Mouse (Mus musculus) limb, embryonic 12.5 days (tissue): ENCODE data around the gene Irf1. TPM values are rescaled to one million over a fixed set of nuclear protein-coding genes. Genes with fewer than 3 reads are reported as not detected.

Experiments
- ATAC-seq: fragments of 200-750 bp; cut with Nextera tagmentation; 2 replicates; pipeline ENCODE4 v1.8.0; 2017; ENCODE audit warnings: low read depth, moderate TSS enrichment; ENCODE audit not compliant: insufficient number of reproducible peaks, insufficient read depth, low FRiP score, low TSS enrichment
- H3K27ac ChIP-seq: fragments of 300-500 bp; sonication (generic); 2 replicates; pipeline ENCODE4 v1.5.1; 2016; ENCODE audit warnings: mild to moderate bottlenecking, moderate library complexity
- H3K27me3 ChIP-seq: fragments of 300-500 bp; sonication (generic); 2 replicates; pipeline ENCODE4 v1.6.1; 2016; ENCODE audit warnings: mild to moderate bottlenecking, moderate library complexity
- H3K36me3 ChIP-seq: fragments of 300-500 bp; sonication (generic); 2 replicates; pipeline ENCODE4 v1.6.1; 2016; ENCODE audit warnings: mild to moderate bottlenecking, moderate library complexity
- H3K4me1 ChIP-seq: fragments of 300-500 bp; sonication (generic); replicated peaks from 2 replicates; pipeline ENCODE4 v1.6.1; 2016
- H3K4me2 ChIP-seq: fragments of 300-500 bp; sonication (generic); 2 replicates; pipeline ENCODE4 v1.6.1; 2016; ENCODE audit warnings: mild to moderate bottlenecking, moderate library complexity
- H3K4me3 ChIP-seq: fragments of 300-500 bp; sonication (generic); replicated peaks from 2 replicates; pipeline ENCODE4 v1.5.1; 2016; ENCODE audit warnings: mild to moderate bottlenecking
- H3K9ac ChIP-seq: fragments of 300-500 bp; sonication (generic); replicated peaks from 2 replicates; pipeline ENCODE4 v1.6.1; 2016; ENCODE audit warnings: mild to moderate bottlenecking, moderate library complexity
- H3K9me3 ChIP-seq: fragments of 300-500 bp; sonication (generic); 2 replicates; pipeline ENCODE4 v1.6.1; 2016; ENCODE audit warnings: mild to moderate bottlenecking, moderate library complexity
- WGBS: fragments of 180-500 bp; shearing (Covaris S2); methylation state at CpG from one replicate; pipeline ENCODE4 v1.1.7; 2016; 5-methylcytosine and 5-hydroxymethylcytosine counted together
- polyA plus RNA-seq: library from polyadenylated mRNA; unstranded; fragments of >200 nt; fragmentation: Nextera tagmentation; extraction: Ambion mirVana; gene quantifications from 2 replicates; pipeline ENCODE4 v1.2.1, GENCODE M21; 2016

Irf1 gene
- polyA plus RNA-seq, 1 experiment from 2014 or later = 8.5 TPM

DNA sequence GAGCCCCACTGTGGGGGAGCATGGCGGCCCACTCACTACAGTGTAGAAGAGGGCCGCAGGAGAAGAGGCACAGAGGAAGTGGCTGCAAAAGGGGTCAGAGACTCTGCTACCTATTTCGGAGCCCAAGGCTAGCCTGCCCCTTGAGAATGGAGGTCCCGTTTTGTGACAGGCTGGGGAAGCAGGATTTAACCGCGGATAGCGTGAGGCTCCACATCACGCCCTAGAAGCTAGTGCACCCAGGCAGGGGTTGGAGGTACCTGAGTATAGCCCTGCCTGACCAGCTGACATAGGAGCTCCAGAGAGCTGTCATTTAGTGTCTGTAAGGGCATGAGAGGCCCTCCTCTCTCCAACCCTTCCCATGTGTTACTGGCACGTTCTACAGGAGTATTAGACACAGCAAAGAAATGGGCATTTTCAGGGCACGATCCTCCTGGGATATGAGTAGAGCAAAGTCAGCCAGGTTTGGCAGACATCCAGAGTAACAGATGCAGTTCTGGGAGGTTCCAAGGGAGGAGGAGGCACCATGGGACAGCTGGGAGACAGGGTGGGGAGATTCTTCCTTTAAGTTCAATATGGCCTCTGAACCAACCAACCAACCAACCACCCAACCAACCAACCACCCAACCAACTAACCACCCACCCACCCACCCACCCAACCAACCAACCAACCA is 28.4 kb downstream of the Irf1 start:
- Histone ChIP-seq H3K9me3 (no peaks in the 10 kb centered on the region), H3K9ac (no peak overlapping the region), H3K4me3 (no peak overlapping the region), H3K4me2 (no peak overlapping the region), H3K27me3 (no peaks in the 10 kb centered on the region), H3K27ac (no peak overlapping the region), H3K36me3 (no peaks in the 10 kb centered on the region), H3K4me1 (peaks cover 13% of the 10 kb centered on the region; the same call in 1 of the 2 replicates)
- 92% methylated on average over 10 of the region's 10 CpGs for WGBS
- ATAC-seq = no peak

DNA sequence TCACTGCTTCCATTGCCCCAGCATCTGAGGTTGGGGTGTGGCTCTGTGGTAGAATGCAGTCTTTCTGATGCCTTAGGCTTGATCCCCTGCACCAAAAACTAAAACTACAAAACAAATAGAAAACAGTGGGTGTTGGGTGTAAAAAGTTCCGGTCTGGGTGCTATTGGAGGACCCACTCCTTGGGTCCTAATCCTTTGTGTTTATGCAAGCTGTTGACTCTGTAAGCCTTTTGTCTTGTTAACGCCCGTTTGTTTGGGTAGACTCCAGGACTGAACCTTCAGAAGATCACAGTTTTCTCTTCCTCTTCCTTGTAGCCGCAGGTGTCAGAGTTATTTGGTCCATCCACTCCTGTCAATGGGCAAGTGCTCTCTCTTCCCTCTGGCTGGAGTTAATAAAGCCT is 30.2 kb downstream of the Irf1 start:
- no peak overlapping the region for H3K4me3 ChIP-seq
- 57% methylated on average over 4 of the region's 4 CpGs for WGBS
- no peaks in the 10 kb centered on the region for H3K9me3 ChIP-seq
- no peak overlapping the region for H3K4me2 ChIP-seq
- no peaks in the 10 kb centered on the region for H3K27me3 ChIP-seq
- H3K4me1 ChIP-seq = peaks cover 15% of the 10 kb centered on the region; the same call in 1 of the 2 replicates
- H3K27ac ChIP-seq = no peak overlapping the region
- ATAC-seq = no peak
- H3K9ac ChIP-seq = no peak overlapping the region
- H3K36me3 ChIP-seq = no peaks in the 10 kb centered on the region

- Histone ChIP-seq H3K4me2 (no peak overlapping the region), H3K4me3 (no peak overlapping the region), H3K9me3 (no peaks in the 10 kb centered on the region), H3K9ac (no peak overlapping the region), H3K27me3 (no peaks in the 10 kb centered on the region), H3K27ac (no peak overlapping the region), H3K4me1 (peaks cover 10% of the 10 kb centered on the region; the same call in 1 of the 2 replicates), H3K36me3 (no peaks in the 10 kb centered on the region)
- no peak for ATAC-seq
- 81% methylated on average over 5 of the region's 5 CpGs for WGBS
Measured at GRCm38 (mm10) chr11:53800975-53801374, 31.2 kb downstream of the Irf1 start.

DNA sequence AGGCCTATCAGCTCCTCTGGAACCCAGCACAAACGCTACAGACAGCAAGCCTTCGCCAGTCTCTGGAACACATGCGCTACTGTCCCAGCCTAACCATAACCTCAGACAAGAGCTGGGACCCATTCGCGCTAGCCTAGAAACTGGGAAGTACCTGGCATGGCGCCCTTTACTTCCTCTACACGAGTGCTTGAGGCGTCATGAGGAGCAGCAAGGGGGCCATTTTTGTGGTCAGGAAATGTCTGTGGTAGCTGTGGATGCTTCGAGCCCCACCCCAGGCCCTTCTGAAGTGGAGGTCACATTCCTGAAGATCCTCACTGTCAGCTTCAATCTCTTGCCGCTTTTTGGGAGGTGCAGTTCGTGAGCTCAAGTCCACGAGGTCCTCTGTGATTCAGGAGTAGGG is 33.3 kb downstream of the Irf1 start:
- Histone ChIP-seq H3K4me1 (0 out of 2 replicates have a peak, but pooled peaks cover 7% of the 10 kb centered on the region), H3K27ac (no peak overlapping the region), H3K36me3 (no peaks in the 10 kb centered on the region), H3K4me3 (no peak overlapping the region), H3K9ac (no peak overlapping the region), H3K4me2 (no peak overlapping the region), H3K27me3 (no peaks in the 10 kb centered on the region), H3K9me3 (no peaks in the 10 kb centered on the region)
- ATAC-seq = no peak
- 85% methylated on average over 12 of the region's 12 CpGs for WGBS

DNA sequence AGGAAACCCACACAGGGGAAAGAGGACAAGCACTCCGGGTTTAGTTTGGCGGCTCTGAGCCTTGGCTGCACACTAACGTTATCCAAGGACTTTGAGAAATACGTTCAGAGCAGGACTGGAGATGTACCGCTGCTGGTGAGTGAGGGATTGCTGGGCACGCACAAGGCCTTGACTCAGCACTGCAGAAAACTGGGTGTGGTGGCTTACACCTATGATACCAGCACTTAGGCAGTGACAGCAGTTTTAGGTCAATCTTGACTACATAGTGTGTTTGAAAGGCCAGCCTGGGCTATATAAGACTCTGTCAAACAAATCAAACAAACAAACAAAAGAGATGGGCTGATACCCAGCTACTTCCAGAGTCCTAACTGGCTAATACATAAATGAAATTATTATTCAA is 33.7 kb downstream of the Irf1 start:
- 85% methylated on average over 6 of the region's 6 CpGs for WGBS
- Histone ChIP-seq H3K4me1 (0 out of 2 replicates have a peak, but pooled peaks cover 7% of the 10 kb centered on the region), H3K4me3 (no peak overlapping the region), H3K9me3 (no peaks in the 10 kb centered on the region), H3K27me3 (no peaks in the 10 kb centered on the region), H3K4me2 (no peak overlapping the region), H3K36me3 (no peaks in the 10 kb centered on the region), H3K9ac (no peak overlapping the region), H3K27ac (no peak overlapping the region)
- no peak for ATAC-seq

DNA sequence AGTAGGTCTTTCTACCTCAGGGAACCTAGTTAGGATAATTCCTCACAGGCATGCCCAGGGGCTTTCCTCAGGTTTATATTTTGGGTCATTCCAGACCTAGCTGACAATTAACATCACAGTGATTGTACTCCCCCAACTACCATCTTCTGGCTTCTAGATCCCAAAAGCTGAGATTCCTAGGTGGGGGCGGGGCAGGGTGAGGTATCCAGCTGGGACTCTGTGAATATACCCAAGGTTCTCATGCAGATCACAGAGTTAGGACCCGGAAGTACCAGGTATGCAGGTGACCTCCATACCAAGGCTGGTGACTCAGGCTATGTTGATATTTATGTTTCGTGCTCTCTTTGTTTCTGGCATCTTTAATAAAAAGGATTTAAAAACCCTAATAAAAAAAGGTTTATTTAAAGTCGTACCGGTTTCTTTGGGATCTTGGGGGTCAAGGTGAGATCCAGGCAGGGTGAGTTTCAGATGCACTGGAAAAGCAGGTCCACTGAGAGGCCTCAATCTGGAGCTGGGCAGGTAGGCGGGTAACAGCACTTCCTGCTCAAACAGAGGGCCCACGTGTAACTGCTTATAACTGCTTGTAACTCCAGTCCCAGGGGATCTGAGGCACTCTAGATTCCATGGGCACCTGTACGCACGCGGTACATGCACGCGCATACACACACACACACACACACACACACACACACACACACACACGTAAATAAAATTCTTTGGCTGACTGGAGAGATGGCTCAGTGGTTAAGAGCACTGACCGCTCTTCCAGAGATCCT is 34.9 kb downstream of the Irf1 start:
- H3K27ac ChIP-seq = no peak overlapping the region
- H3K4me3 ChIP-seq = no peak overlapping the region
- H3K4me1 ChIP-seq = 0 out of 2 replicates have a peak, but pooled peaks cover 7% of the 10 kb centered on the region
- no peak overlapping the region for H3K9ac ChIP-seq
- no peaks in the 10 kb centered on the region for H3K36me3 ChIP-seq
- no peak overlapping the region for H3K4me2 ChIP-seq
- no peak for ATAC-seq
- H3K9me3 ChIP-seq = no peaks in the 10 kb centered on the region
- H3K27me3 ChIP-seq = no peaks in the 10 kb centered on the region
- 74% methylated on average over 14 of the region's 14 CpGs for WGBS

DNA sequence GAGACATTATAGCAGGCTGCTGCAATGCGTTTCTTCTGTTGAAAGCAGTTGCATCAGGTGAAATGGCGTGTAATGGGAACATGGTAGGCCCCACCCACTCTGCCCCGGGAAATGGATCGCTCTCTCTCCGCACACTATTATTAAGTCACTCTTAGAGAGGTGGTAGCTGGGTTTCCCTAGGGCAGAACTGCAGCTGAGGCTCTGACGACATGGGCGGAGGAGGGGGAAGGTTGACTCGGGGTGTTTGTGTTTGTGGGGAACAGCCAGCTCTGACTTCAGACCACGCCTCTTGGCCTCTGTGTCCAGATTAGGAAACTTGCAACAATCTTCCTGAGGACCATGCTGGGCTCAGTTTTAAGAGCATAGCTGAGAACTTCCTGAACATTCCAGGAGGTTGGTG is 36.0 kb downstream of the Irf1 start:
- Histone ChIP-seq H3K9ac (no peak overlapping the region), H3K27me3 (no peaks in the 10 kb centered on the region), H3K36me3 (no peaks in the 10 kb centered on the region), H3K27ac (no peak overlapping the region), H3K4me3 (no peak overlapping the region), H3K4me2 (no peak overlapping the region), H3K4me1 (0 out of 2 replicates have a peak, but pooled peaks cover 7% of the 10 kb centered on the region), H3K9me3 (no peaks in the 10 kb centered on the region)
- no peak for ATAC-seq
- WGBS = 73% methylated on average over 9 of the region's 9 CpGs

DNA sequence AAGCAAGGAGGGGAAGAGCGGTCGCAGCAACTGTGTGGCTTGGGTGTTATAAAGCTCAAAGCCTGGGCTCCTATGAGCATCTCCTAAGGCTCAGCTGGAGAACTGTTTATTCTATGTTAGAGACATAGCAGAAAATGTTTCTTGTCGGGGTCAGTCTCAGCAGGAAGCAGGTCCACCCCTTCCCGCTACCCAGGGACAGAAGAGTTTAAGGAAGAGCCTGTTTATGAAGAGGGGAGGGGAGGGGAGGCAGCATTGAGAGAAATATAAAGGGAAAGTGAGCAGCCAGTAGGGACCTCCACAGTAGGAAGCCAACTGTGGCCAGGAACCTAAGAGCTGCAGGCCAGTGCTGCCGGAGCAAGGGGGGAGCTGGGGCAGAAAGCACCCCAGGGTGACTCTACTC is 39.5 kb downstream of the Irf1 start:
- no peak overlapping the region for H3K4me2 ChIP-seq
- no peaks in the 10 kb centered on the region for H3K9me3 ChIP-seq
- WGBS = 52% methylated on average over 5 of the region's 5 CpGs
- no peak overlapping the region for H3K27ac ChIP-seq
- 0 out of 2 replicates have a peak, but pooled peaks cover 7% of the 10 kb centered on the region for H3K4me1 ChIP-seq
- H3K36me3 ChIP-seq = no peaks in the 10 kb centered on the region
- no peak for ATAC-seq
- H3K4me3 ChIP-seq = no peak overlapping the region
- H3K9ac ChIP-seq = no peak overlapping the region
- no peaks in the 10 kb centered on the region for H3K27me3 ChIP-seq

DNA sequence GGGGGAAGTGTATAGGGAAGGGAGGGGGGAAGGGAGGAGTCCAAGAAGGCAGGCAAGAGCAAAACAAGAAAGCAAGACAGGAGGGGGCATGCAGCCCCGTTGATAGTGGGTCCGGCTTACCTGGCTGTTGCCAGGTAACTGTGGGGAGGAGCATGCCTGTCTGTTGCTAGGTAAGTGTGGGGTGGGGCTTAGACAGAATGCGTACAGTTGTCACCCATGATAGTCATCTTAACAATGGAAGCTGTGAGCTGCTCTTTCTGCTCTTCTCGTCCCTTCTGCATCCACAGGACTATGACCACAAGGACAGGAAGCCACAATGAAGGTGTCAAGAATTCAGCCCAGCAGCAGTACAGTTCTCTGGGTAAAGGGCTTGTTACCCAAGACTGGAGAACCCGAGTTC is 40.3 kb downstream of the Irf1 start:
- Histone ChIP-seq H3K27ac (no peak overlapping the region), H3K4me1 (0 out of 2 replicates have a peak, but pooled peaks cover 3% of the 10 kb centered on the region), H3K4me3 (no peak overlapping the region), H3K9me3 (no peaks in the 10 kb centered on the region), H3K4me2 (no peak overlapping the region), H3K27me3 (no peaks in the 10 kb centered on the region), H3K36me3 (no peaks in the 10 kb centered on the region), H3K9ac (no peak overlapping the region)
- 72% methylated on average over 5 of the region's 5 CpGs for WGBS
- ATAC-seq = no peak

DNA sequence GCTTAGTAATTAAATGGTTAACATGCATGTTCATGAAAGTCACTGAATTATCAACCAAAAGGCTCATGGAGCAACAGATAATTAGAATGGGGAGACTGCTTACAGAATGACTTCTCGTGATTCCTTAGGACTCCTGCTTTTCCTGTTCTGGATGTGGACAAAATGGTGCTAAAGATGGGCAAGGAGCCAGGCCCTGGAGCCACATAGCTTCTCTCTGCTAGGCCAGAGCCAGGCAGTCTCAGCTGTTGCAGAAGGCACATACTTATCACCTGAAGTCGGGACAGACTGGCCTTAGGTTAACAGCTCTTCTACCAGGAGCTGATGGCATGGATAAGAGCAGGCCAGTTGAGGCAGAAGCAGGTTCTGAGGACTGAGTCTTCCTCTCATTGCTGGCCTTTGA is 40.9 kb downstream of the Irf1 start:
- H3K9ac ChIP-seq = no peak overlapping the region
- no peak overlapping the region for H3K27ac ChIP-seq
- no peaks in the 10 kb centered on the region for H3K27me3 ChIP-seq
- no peaks in the 10 kb centered on the region for H3K9me3 ChIP-seq
- no peaks in the 10 kb centered on the region for H3K36me3 ChIP-seq
- H3K4me1 ChIP-seq = 0 out of 2 replicates have a peak, but pooled peaks cover under 1% of the 10 kb centered on the region
- no peak overlapping the region for H3K4me2 ChIP-seq
- 67% methylated on average over 2 of the region's 2 CpGs for whole genome bisulfite sequencing
- ATAC-seq = no peak
- H3K4me3 ChIP-seq = no peak overlapping the region

DNA sequence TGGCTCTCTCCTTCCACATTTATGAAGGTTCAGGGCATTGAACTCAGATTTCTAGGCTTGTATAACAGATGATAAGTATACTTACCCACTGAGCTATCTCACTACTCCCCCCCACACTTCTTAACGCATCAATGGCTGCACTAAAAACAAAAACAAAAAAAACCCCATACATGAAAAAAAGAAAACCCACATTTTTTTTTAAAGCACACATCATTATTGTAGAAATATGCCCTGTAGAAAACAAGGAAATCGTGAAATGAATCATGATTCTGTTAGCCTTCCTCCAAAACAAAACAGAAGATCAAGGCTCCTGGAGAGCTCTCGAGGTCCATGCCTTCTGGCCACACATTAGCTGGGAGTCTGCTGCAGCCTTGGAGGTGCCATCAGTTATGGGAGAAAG is 41.5 kb downstream of the Irf1 start:
- WGBS = 87% methylated on average over 3 of the region's 3 CpGs
- Histone ChIP-seq H3K27me3 (no peaks in the 10 kb centered on the region), H3K9ac (no peak overlapping the region), H3K9me3 (no peaks in the 10 kb centered on the region), H3K4me3 (no peak overlapping the region), H3K36me3 (no peaks in the 10 kb centered on the region), H3K27ac (no peak overlapping the region), H3K4me2 (no peak overlapping the region), H3K4me1 (no peaks in the 10 kb centered on the region)
- no peak for ATAC-seq
